Mouse (Mus musculus) heart, embryonic 14.5 days (tissue): ENCODE measurements at regions not wholly inside any gene's neighbourhood (a gene's known extent, or its start where the extent isn't known, plus 50 kb on each side); places are given as distances from the start of the nearest gene placed in this dataset.

Experiments
- ATAC-seq: fragments of 200-750 bp; cut with Nextera tagmentation; 2 replicates; pipeline ENCODE4 v1.8.0; 2017; ENCODE audit warnings: low read depth, moderate TSS enrichment; ENCODE audit not compliant: insufficient number of reproducible peaks, insufficient read depth, low FRiP score
- H3K27ac ChIP-seq, 2 experiments: fragments of 200-500 bp in 1 of 2; fragments of 300-500 bp in 1 of 2; sonication (generic) in 1 of 2; replicated peaks in 1 of 2; 2 replicates each; pipeline ENCODE4 v1.5.1; 2012 to 2014; ENCODE audit warnings: low read depth in 2 of 2, low read length in 2 of 2, control low read depth in 1 of 2, mild to moderate bottlenecking in 1 of 2, mixed read lengths in 1 of 2; ENCODE audit not compliant: control insufficient read depth in 1 of 2, insufficient read depth in 1 of 2
- H3K27me3 ChIP-seq: fragments of 300-500 bp; sonication (generic); 2 replicates; pipeline ENCODE4 v1.6.1; 2014; ENCODE audit warnings: mild to moderate bottlenecking, low read length, control low read depth; ENCODE audit not compliant: control insufficient read depth, insufficient read depth
- H3K36me3 ChIP-seq: fragments of 300-500 bp; sonication (generic); 2 replicates; pipeline ENCODE4 v1.6.1; 2014; ENCODE audit warnings: mild to moderate bottlenecking, control low read depth, low read length, mixed read lengths; ENCODE audit not compliant: control insufficient read depth, insufficient read depth
- H3K4me1 ChIP-seq, 2 experiments: fragments of 200-500 bp in 1 of 2; fragments of 300-500 bp in 1 of 2; sonication (generic) in 1 of 2; 2 replicates each; pipeline ENCODE4 v1.6.1; 2012 to 2014; ENCODE audit warnings: low read length in 2 of 2, control low read depth in 1 of 2, mixed read lengths in 1 of 2; ENCODE audit not compliant: control insufficient read depth in 2 of 2, insufficient read depth in 2 of 2
- H3K4me2 ChIP-seq: fragments of 300-500 bp; sonication (generic); 2 replicates; pipeline ENCODE4 v1.6.1; 2014; ENCODE audit warnings: mild to moderate bottlenecking, low read length
- H3K4me3 ChIP-seq, 2 experiments: fragments of 200-500 bp in 1 of 2; fragments of 300-500 bp in 1 of 2; sonication (generic) in 1 of 2; 2 replicates each; pipeline ENCODE4 v1.5.1; 2012 to 2014; ENCODE audit warnings: low read length in 2 of 2, mild to moderate bottlenecking in 2 of 2, control low read depth in 1 of 2, low read depth in 1 of 2, moderate library complexity in 1 of 2; ENCODE audit not compliant: control insufficient read depth in 1 of 2, insufficient read depth in 1 of 2
- H3K9ac ChIP-seq: fragments of 300-500 bp; sonication (generic); 2 replicates; pipeline ENCODE4 v1.6.1; 2014; ENCODE audit warnings: mild to moderate bottlenecking, low read length
- H3K9me3 ChIP-seq: fragments of 300-500 bp; sonication (generic); 2 replicates; pipeline ENCODE4 v1.6.1; 2016; ENCODE audit warnings: low read length, control low read depth; ENCODE audit not compliant: control insufficient read depth
- WGBS: fragments of 180-500 bp; shearing (Covaris S2); extraction: QIAGEN DNeasy Blood & Tissue Kit; methylation state at CpG from one replicate; pipeline ENCODE4 v1.1.7; 2014; 5-methylcytosine and 5-hydroxymethylcytosine counted together

DNA sequence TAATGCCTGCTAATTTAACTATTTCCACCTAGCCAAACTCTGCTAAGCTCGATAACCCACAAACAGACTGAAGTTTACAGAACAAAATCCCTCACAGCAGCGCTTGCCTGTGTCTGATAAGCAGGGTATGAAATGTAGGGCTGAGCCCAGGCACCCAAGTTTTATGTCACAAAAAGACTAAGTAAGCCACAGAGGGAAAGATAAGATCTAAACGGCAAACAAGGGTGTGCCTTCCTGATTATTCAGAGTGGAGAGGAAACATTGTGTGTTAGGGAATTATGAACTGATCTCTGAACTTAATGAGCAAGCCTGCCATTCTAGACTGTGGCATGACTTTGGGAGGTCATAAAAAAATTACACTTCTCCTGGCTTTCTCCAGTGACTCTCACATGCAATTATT is 621.8 kb downstream of the Kcnj2 start:
- H3K9me3 ChIP-seq, result no peaks in the 10 kb centered on the region
- WGBS, result 29% methylated on average over 3 of the region's 3 CpGs
- no peak overlapping the region for H3K27ac ChIP-seq
- ATAC-seq, result no peak
- H3K4me2 ChIP-seq, result no peak overlapping the region
- H3K9ac ChIP-seq, result no peak overlapping the region
- H3K27me3 ChIP-seq, result no peaks in the 10 kb centered on the region
- H3K36me3 ChIP-seq, result no peaks in the 10 kb centered on the region
- H3K4me3 ChIP-seq, result no peak overlapping the region
- no peaks in the 10 kb centered on the region for H3K4me1 ChIP-seq

- Histone ChIP-seq H3K4me3 (no peak overlapping the region), H3K27ac (no peak overlapping the region), H3K27me3 (no peaks in the 10 kb centered on the region), H3K4me2 (no peak overlapping the region), H3K9me3 (no peaks in the 10 kb centered on the region), H3K9ac (no peak overlapping the region), H3K36me3 (no peaks in the 10 kb centered on the region), H3K4me1 (no peaks in the 10 kb centered on the region)
- WGBS, result 68% methylated on average over 6 of the region's 6 CpGs
- no peak for ATAC-seq
Observed at GRCm38 (mm10) chr11:111688186-111688860, 622.4 kb downstream of the Kcnj2 start.

GRCm38 (mm10) chr11:111689899-111690298 is 623.9 kb downstream of the Kcnj2 start:
- no peak overlapping the region for H3K27ac ChIP-seq
- H3K27me3 ChIP-seq, result no peaks in the 10 kb centered on the region
- H3K9me3 ChIP-seq, result no peaks in the 10 kb centered on the region
- H3K9ac ChIP-seq, result no peak overlapping the region
- no peaks in the 10 kb centered on the region for H3K36me3 ChIP-seq
- no peaks in the 10 kb centered on the region for H3K4me1 ChIP-seq
- ATAC-seq, result no peak
- H3K4me2 ChIP-seq, result no peak overlapping the region
- H3K4me3 ChIP-seq, result no peak overlapping the region
- WGBS, result 74% methylated on average over 2 of the region's 2 CpGs

DNA sequence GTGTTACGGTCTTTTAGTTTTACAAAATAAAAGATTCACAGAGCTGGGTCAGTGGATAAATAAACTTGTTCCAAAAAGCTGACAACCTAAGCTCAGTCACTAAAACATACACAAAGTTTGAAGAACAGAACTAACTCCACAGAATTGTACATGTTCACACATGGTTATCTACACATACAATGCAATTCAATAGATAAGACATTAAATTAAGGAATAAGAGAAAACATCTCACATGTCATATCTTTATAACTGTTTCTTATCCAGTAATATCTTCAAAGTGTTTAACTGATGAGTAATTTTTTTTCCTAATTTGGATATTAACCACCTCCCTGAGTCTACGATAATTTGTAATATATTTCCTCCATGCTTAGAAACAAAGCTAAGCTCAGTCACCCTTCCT is 625.5 kb downstream of the Kcnj2 start:
- Histone ChIP-seq H3K4me3 (no peak overlapping the region), H3K27me3 (no peaks in the 10 kb centered on the region), H3K4me1 (no peaks in the 10 kb centered on the region), H3K9ac (no peak overlapping the region), H3K27ac (no peak overlapping the region), H3K36me3 (no peaks in the 10 kb centered on the region), H3K9me3 (no peaks in the 10 kb centered on the region), H3K4me2 (no peak overlapping the region)
- 89% methylated on average over 2 of the region's 2 CpGs for WGBS
- no peak for ATAC-seq

GRCm38 (mm10) chr11:111696668-111697067 is 630.7 kb downstream of the Kcnj2 start:
- no peak overlapping the region for H3K27ac ChIP-seq
- no peak for ATAC-seq
- H3K4me3 ChIP-seq, result no peak overlapping the region
- H3K9ac ChIP-seq, result no peak overlapping the region
- 85% methylated on average over 2 of the region's 2 CpGs for WGBS
- H3K4me2 ChIP-seq, result no peak overlapping the region
- no peaks in the 10 kb centered on the region for H3K36me3 ChIP-seq
- no peaks in the 10 kb centered on the region for H3K27me3 ChIP-seq
- H3K4me1 ChIP-seq, result no peaks in the 10 kb centered on the region
- H3K9me3 ChIP-seq, result no peaks in the 10 kb centered on the region

DNA sequence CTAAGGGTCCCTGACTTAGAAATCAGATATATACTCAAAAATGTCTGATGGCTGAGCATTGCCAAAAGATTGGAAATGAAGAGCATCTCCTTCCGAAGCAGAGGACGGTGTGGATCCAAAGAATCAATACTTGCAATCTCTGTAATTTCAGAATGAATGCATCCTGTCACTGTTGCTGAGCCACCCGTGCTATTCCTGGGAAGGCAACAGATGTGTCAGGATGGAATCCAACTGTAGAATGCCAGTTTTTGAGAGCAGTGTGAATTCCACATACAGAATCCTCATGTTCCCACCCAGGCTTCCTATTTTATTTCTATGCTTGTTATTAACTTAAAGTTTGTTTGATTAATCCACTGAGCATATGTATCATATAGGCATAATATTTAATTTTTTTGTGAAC is 633.9 kb downstream of the Kcnj2 start:
- no peak overlapping the region for H3K9ac ChIP-seq
- no peaks in the 10 kb centered on the region for H3K4me1 ChIP-seq
- no peaks in the 10 kb centered on the region for H3K27me3 ChIP-seq
- H3K36me3 ChIP-seq, result no peaks in the 10 kb centered on the region
- no peak overlapping the region for H3K4me2 ChIP-seq
- WGBS, result 75% methylated on average over 3 of the region's 3 CpGs
- H3K9me3 ChIP-seq, result no peaks in the 10 kb centered on the region
- no peak overlapping the region for H3K27ac ChIP-seq
- ATAC-seq, result no peak
- H3K4me3 ChIP-seq, result no peak overlapping the region

- WGBS, result 77% methylated on average over 4 of the region's 4 CpGs
- H3K27me3 ChIP-seq, result no peaks in the 10 kb centered on the region
- no peak for ATAC-seq
- no peaks in the 10 kb centered on the region for H3K36me3 ChIP-seq
- H3K9ac ChIP-seq, result no peak overlapping the region
- H3K9me3 ChIP-seq, result no peaks in the 10 kb centered on the region
- H3K4me1 ChIP-seq, result no peaks in the 10 kb centered on the region
- no peak overlapping the region for H3K27ac ChIP-seq
- H3K4me3 ChIP-seq, result no peak overlapping the region
- no peak overlapping the region for H3K4me2 ChIP-seq
Observed at GRCm38 (mm10) chr11:111706882-111707281, 640.9 kb downstream of the Kcnj2 start.

- Histone ChIP-seq H3K4me2 (no peak overlapping the region), H3K27ac (no peak overlapping the region), H3K9me3 (no peaks in the 10 kb centered on the region), H3K9ac (no peak overlapping the region), H3K4me1 (no peaks in the 10 kb centered on the region), H3K27me3 (no peaks in the 10 kb centered on the region), H3K4me3 (no peak overlapping the region), H3K36me3 (no peaks in the 10 kb centered on the region)
- no peak for ATAC-seq
- 87% methylated on average over 5 of the region's 5 CpGs for WGBS
Observed at GRCm38 (mm10) chr11:111715401-111715800, 649.4 kb downstream of the Kcnj2 start.
